Mouse (Mus musculus): ENCODE data around the gene Fli1. TPM values are rescaled to one million over a fixed set of nuclear protein-coding genes. Genes with fewer than 3 reads are reported as not detected.

Fli1 gene
- total RNA-seq, 2 experiments from 2014 or later = 80.2 to 107 TPM

DNA sequence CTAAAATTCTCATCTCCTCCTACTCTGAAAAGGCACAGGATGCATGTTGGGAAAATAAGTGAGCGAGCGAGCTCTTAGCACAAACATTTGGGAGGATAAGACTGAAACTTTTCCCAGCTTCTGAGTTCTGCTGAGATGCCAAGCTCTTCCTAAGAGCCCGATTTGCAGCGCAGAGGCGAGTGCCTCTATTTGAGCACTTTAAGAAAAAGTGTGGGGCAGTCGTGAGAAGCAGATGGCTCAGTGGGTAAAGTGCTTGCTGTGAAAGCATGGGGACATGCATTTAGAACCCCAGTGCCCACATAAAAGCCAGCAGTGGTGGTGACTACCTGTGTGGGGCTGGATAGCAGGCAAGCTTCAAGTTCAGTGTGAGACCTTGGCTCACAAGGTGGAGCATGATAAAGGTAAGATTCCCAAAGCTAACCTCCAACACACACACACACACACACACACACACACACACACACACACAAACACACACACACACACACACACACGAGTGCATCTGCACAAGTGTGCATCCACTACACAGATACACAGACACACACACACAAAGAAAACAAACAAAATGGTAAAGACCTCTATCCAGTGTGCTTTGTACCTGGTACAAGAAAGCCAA is 37.1 kb downstream of the Fli1 start:
- no peak for ATAC-seq (replicated peaks; ENCODE audit: poor library complexity)

DNA sequence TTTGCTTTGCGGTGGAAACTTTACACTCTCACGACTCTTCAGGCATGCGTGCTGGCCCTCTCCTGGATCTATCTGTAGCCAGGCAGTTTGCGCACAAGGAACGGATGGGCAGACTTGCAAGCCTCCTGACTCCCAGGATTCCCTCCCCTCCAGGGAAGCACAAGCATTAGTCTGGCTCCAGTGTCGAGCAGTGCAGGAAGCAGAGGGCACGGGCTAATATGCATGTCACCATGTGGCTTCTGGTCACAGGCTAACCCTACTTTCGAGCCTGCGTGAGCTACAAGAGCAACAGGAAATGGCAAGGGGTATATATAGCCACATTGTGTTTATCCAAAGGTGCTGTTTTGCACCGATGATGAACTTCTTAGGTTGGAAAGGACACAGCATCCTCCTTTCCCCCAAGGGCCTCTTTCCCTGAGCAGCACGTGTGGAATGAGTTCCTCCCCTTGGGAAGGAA is 38.6 kb downstream of the Fli1 start:
- no peak for ATAC-seq (replicated peaks; ENCODE audit: poor library complexity)

DNA sequence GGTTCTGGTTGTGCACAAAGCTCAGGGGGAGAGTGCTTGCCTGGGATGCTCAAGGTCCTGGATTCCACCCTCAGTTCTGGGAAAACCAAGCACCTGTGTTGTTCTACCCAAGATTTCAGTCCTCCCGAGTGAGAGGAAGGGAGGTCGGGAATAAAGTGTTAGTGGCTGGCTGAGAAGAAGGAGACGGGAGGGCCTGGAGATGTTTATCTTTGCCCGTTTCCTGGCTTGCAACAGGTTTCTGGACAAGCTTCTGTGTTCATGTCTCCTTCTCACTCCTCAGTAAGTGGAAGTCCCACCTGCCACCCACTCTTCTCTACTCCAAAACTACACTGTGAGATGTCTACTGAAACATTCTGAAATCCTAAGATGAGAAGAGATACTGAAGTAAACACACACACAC is 39.2 kb downstream of the Fli1 start:
- ATAC-seq (replicated peaks; ENCODE audit: poor library complexity) = no peak

DNA sequence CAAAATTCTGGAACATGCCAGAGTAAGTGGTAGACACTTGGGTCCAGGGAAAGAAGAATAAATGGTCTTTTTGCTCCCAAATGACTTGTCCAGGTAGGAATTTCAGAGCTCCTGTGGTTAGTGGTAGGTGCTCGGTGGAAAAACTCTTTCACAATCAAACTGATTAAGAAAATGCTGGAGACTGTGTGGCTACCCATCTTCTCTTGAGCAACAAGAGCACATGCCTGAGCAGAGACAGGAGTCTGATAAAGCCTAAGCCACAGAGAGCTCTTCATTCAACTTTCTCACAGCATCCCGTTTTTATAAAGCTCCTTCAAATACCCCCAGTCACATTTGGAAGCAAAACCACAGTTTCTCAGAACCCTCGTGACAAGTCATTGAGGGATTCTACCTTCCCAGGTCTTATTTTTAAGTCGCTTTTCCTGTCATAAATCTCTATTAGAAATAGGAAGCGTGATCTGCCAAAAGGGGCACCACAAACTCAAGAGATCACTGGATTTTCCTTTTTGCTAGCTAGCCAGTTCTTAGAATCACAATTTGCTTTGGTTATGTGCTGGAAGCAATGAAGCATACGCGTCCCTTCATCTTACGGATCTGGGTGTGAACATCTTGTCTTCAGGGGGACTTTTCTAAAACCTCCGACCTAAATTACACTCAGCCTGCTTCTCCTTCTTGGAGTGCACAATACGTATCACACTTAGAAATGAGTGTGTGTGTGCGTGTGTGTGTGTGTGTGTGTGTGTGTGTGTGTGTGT is 40.2 kb downstream of the Fli1 start:
- peak; percentile 36 for ATAC-seq (replicated peaks; ENCODE audit: poor library complexity)

DNA sequence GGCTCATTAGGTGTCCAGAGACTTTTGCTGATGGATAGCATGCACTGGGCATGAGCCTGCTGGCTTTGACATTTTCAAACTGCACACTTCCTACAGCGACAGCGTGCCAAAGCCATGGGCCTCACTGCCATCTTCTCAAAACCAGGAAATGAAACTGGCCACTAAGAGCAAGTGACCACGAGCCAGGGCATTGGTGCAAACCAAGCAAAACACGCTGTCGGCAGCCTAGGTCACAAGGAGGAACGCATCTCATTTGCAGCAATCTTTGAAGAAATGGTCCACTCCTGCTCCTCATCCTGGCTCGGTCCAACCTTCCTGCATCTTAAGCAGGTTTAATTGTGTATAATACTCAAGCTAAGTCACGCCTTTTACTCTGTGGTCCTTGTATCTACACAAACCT is 41.8 kb downstream of the Fli1 start:
- peak; percentile 66 for ATAC-seq (replicated peaks; ENCODE audit: poor library complexity)

DNA sequence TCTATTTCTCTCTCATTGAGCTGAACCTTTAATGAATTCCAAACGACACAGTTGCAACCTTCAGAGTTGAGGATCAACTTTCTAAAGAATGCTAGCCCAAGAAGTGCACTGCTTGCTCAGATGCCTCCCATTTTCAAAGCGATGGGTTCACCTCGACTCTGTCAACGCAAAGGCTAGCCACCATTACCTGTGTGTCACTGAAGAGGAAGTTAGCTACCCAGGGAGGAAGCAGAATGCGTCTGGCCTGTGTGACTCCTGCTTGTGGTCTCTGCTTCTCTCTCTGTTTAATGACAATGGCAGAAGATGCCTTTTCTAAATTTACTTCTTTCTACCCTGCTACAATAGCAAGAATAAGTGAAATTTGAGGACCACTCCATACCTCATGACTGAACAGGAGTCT is 42.6 kb downstream of the Fli1 start:
- peak; percentile 51 for ATAC-seq (replicated peaks; ENCODE audit: poor library complexity)

DNA sequence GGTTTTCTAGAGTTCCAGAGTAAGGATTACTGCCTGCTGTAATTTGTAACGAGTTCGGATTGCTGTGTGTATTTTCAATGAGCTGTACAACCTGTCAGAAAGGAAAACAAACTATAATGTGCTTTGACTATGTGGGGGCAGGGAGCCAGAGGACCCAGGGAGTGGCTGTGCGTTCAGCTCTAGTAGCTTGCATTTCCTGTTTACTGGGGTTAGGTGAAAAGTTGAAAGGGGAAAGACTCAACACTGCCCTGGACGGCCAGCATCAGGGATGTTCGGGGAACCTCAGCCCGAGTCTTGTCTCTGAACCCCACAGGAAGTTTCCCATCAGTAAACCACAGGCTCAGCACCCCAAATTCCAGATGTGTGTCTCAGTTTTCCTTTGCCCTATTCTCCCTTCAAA is 43.2 kb downstream of the Fli1 start:
- ATAC-seq (replicated peaks; ENCODE audit: poor library complexity) = no peak

DNA sequence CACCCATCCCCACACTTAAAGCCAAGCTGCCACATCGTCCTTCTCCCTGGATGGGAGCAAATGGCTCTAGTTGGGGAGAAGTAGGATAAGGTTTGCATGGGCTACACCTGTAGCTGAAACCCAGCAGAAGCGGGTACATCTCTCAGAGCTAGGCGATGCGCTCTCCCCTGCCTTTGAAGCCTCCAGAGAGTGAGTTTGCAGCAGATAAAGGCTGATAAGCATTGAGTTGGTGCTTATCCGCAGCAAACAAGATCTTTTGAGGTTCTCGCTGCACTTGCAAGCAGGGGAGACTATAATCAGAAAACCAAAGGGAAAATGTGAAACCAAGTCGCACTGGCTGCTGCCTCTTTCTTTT is 47.0 kb downstream of the Fli1 start:
- peak; percentile 55 for ATAC-seq (replicated peaks; ENCODE audit: poor library complexity)

DNA sequence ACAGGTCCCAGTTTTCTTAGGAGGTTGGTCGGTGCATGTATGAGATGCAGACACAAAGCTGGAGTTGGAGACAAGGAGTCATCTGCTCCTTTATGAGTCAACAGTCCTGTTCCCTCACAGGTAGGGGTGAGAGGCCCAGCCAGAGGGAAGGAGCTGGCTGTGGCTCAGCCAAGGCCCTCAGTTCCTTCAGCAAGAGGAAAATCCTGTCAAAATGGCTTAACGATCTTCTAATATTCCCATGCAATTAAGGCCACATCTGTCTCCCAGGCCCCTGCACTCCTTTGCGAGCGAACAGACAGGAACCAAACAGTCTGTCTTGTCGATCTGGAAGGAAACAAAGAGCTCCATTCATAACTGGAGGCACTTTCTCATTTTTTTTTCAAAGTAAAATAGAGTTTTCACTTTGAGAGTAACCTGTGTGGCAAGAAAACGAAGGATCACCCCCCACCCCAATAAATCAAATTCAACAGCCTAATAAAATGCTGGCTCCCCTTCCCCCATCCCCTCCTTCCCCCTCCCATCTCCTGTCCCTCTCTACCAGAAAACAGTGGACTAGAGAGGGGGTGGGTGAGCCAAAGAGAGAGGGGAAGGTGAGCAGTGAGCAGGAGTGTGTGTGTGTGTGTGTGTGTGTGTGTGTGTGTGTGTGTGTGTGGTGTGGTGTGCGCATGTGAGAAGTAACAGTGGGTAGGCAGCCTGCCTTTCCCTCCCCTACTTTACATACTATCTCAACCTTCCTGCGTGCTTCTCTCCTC is 47.6 kb downstream of the Fli1 start:
- no peak for ATAC-seq (replicated peaks; ENCODE audit: poor library complexity)

DNA sequence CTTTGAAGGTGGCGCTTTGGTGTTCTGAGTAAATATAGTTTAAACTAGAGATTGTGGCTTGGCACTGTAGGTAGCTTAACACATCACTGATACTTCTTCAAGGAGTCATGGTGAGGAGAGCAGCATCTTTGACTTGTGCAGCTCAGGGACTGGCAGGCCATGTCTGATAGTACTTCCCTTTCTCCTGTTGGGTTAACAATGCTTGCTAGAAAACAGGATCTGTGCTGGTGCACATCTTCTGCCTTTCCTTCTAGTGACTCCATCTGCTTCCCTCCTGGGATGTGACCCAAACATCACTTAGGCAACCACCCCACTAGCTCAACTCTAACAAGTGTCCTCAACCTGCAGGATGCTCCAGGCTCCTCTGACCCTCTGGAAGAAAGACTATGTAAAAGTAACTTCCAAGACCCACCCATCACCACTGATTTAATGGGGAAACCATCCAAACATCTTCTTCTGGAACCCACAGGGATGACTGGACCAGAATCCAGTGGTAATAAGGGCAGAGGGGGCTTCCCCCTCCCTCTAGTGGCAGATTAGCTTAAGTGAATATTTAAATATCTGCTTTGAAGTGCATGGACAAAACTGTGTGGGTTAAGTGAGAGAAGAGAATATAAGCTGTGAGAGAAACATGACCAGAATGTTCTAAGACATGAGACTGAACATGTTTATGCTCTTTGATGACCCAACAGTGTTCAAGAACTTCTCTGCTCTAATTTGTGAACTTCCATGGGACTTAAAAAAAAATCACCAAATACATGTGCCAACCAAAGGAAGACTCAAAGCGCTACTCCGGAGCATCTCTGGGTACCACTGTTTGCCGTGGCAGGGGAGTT is 48.9 kb downstream of the Fli1 start:
- peak; percentile 40 for ATAC-seq (replicated peaks; ENCODE audit: poor library complexity)

DNA sequence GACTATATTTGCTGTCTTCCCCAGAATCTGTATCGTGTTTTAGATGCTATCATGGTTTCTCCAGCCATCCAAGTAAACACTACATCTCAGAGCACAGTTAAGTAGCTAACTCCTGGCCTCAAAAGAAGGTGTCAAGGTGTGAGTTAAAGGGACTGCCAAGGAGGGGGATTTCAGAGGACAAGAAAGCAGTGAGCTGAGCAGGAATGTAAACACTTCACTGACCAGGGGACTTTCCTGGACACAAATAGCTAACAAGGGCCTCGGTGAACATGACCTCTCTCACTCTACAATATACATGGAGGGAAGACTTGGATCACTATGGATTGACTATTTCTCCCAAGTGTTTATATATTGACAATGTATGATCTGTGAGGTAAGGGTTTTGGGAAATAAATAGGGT is 49.9 kb downstream of the Fli1 start:
- ATAC-seq (replicated peaks; ENCODE audit: poor library complexity) = no peak

DNA sequence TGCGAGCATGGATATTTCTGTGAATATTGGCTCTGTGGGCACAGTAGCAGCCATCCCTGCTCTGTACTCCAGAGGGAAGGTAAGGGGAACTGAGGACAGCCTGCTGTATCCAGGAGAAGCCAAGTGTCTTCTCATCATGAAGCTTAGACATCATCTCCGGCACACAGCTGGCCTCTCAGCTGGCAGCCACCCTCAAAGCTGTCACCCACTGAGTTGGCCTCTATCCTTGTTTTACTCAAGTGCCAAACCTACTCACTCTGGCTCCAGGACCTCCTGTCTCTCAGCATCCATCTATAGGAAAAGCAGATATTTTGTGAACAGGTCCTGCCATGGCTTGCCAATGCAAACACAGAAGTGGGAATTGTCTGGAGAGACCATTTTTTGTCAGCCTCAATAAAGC is 51.2 kb downstream of the Fli1 start:
- no peak for ATAC-seq (replicated peaks; ENCODE audit: poor library complexity)

DNA sequence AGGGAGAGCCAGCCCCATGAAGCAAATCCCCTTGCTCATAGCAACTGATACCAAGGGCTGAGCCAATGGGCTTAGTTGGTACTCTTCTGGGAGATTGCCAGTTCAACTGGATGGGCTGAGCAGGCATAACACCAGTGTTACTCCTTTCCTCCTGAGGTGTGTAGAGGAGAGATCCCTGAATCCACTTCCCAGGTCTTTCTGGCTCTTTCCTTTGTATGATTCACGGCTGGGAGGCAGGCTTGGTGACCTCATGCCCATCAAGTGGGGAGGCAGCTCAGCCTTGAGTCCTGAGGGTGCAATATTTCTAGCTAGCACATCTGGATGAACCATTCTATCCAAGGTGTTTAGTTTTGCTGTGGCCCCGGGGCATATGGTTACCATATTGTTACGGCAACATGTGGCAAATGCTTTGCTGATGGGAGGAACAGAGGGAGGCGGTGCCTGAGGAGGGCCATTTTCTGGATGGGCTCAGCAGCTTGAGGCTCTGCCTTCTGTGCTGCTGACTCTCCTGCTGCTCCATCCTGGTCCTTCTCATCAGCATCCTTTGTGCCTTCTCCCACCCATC is 52.8 kb downstream of the Fli1 start:
- no peak for ATAC-seq (replicated peaks; ENCODE audit: poor library complexity)

DNA sequence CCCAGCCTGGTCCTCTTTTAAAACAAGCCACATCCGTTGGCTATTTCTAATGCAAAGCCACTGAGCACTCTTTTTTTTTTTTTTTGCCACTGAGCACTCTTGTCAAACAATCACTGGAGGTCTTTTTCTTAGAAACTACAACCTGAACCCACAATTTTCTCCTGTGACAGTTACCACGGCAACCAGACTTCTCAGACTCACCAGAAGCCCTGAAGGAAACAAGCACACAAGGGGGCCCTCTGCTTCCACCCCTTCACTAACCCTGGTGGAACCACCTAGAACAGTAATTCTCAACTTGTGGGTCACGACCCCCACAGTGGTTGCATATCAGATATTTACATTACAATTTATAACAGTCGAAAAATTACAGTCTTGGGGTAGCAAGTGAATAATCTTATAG is 53.3 kb downstream of the Fli1 start:
- no peak for ATAC-seq (replicated peaks; ENCODE audit: poor library complexity)

DNA sequence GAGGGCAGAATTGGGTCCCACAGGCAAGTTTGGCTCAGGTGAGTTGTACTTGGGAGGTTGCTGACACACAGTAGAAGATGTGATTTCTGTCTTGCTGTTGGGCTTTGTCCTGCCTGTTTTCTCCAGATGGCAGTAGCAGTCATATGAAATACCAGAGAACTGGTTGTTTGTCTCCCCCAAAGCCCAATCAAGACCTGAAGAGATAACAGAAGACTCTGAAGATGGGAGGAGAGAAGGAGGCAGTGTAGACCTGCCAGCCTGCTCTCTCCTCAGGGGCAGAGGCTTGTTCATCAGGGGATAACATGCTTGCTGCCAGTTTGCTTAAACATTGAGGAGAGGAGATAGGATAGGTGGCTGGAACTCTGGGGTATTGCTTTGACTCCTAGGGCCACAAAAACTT is 54.0 kb downstream of the Fli1 start:
- no peak for ATAC-seq (replicated peaks; ENCODE audit: poor library complexity)

DNA sequence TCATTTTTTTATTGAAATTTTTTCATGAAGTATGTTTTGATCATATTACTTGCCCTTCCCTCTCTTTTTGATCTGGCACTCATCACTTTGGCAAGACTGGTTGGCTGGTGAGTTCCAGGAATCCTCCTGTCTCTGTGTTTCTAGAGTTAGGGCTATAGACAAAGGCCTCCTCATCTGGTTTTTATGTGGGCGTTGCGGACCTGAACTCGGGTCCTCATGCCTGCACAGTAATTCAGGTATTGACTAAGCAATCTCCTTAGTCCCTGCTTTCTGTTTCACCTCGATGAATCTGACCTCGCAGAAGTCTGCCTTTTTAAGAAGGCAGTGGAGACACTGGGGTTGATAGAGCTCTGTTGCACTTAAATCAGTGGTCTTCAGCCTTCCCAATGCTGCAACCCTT is 54.8 kb downstream of the Fli1 start:
- no peak for ATAC-seq (replicated peaks; ENCODE audit: poor library complexity)

DNA sequence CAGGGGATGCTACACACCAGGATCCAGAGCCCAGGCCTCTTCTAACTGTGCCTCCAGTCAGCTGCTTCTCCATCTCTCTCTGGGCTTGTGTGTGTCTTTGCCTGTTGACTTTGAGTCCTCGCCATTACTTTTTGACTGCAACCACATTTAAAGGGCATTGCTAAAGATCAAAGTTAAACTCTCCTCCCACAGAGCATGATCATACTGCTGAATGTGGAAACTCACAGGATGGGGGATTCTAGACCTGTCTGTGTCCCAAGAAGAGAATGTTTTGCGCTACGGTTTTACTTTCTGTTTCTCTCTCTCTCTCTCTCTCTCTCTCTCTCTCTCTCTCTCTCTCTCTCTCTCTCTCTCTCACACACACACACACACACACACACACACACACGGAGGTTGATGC is 55.3 kb downstream of the Fli1 start:
- ATAC-seq (replicated peaks; ENCODE audit: poor library complexity) = peak; percentile 26; the same call in 1 of the 2 replicates

DNA sequence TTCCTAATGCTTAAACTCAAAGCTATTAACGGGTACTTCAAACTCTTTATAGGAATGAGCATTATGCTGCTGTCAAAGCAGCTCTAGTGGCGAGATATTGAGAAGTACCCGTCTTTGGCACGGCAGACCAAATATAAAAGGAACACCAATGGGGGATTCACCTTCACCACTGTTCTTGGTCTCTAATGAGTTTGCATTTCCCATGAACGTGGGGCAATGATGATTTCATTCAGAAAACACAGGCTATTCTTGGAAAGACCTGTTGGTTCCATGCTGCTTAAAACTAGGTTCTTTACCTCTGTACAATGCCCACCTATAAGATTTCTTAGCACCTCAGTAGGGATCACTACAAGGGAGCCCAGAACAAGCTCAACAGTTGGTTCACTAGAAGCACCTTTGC is 62.2 kb downstream of the Fli1 start:
- no peak for ATAC-seq (replicated peaks; ENCODE audit: poor library complexity)

DNA sequence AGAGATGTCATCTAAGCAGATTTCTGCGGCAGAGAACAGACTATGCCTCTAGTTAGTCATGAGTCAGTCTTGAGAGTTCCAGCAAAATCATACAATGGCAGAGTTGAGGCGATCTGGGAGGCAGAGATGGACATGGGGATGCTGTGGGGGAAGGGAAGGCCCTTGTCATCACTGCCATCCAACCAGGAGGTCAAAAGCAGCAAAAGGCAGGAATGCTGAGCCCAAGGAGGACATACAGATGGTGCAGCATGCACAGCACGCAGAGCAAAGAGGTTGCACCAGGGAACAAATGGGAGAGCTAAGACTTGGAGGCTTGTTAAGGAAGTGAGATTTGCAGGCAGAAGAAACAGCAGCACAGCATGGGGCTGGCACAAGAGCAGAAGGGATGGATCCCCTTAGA is 63.9 kb downstream of the Fli1 start:
- ATAC-seq (replicated peaks; ENCODE audit: poor library complexity) = no peak

DNA sequence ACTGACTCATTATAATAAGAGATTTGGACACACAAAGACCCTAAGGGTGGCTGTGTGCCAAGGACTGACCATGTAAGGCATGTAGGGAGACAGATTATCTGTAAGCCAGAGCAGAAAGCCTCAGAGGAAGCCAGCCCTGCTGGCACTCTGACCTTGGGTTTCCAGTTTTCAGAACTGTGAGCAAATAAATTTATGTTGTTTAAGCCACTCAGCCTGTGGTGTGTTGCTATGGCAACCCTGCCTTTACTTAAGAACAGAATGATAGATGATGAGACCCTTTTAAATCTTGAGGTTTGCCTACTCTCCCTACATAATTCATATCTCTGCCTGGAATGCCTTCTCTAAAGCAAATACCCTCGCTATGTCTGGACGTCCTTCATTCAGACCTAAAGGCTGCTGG is 64.6 kb downstream of the Fli1 start:
- no peak for ATAC-seq (replicated peaks; ENCODE audit: poor library complexity)

DNA sequence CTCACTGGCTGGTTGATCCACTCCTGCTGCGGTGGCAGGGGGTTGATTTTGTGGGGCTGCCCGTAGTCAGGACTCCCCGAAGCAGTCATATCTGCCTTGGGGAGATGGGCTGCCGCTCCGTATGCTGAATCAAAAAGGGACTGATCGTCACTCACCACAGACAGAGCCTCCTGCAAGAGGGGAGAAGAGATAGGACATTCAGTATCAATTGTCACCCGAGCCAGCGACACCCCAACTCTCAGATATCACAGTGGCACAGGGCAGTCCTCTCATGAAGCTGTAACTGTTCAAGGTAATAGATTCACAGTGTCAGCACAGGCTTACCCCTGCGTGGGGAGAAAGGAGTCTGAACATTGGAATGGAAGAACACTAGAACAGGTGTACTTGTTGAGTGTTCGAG is 66.1 kb downstream of the Fli1 start:
- peak; percentile 83 for ATAC-seq (replicated peaks; ENCODE audit: poor library complexity)

Data from megakaryocyte progenitor cell, adult 5-6 weeks (primary cell).